Mouse (Mus musculus) MEL (cell line): Measurements from ENCODE around the gene Atp2a2.

Experiments
- GABPA ChIP-seq: IDR thresholded peaks from 2 replicates; pipeline ENCODE4 v1.6.1; 2012; ENCODE audit warnings: low read depth, mild to moderate bottlenecking, inconsistent platforms, low read length, improper control_type of control experiment, moderate library complexity
- MYC ChIP-seq: IDR thresholded peaks from 2 replicates; pipeline ENCODE4 v1.6.1; 2011; ENCODE audit warnings: low read depth, mild to moderate bottlenecking, low read length, improper control_type of control experiment, moderate library complexity
- ZMIZ1 ChIP-seq: IDR thresholded peaks from 2 replicates; pipeline ENCODE4 v1.6.1; 2012; ENCODE audit warnings: low read depth, mild to moderate bottlenecking, inconsistent platforms, low read length, improper control_type of control experiment, moderate library complexity

DNA sequence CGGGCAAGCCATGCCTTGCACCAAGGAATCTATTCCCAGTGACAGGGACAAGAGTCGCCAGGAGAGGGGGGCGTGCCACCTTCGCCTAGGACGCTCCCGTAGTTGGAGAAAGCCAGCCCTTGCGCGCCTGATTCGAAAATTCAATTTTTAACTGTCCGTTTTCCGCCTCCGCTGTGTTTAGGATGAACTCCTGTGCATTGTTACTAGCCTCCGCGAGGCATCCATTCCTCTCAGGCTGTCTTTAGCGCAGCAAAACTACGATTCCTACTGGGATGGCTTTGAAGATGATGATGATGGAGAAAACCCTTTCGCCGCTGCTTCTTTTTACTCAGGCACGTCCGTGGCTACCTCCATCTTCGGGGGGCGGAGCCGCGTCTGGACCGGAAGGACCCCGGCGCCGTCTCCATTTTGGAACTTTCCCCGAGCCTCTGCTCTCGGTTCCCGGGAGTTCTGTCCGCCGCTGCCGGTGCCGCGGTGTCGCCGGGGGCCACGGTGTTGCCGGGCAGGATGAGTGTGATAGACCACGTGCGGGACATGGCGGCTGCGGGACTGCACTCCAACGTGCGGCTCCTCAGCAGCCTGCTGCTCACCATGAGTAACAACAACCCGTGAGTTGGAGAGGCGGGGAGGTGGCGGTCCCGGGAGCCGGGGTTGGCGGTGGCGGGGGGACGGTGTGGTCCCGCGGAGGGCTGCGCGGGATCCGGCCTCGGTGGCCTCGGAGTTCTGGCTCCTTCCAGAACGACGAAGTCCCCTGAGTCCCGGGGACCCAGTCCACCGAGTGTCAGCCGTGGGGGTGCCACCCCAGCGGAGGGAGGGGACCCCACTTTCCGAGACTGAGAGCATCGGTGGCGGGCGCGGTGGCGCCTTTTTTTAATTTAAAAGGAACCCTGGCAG lies 79.7 kb downstream of the Atp2a2 start:
- TF ChIP-seq GABPA (no peak), MYC (no peak), ZMIZ1 (peak; percentile 38; the same call in 1 of the 2 replicates)
